Mouse (Mus musculus) thymus, postnatal 4 days (tissue): Measurements from ENCODE around the gene Nkx2-2.
"Not testable (repeated sequence)": the region's sequence is repeated elsewhere in the genome, so short reads cannot be mapped to it uniquely, and the experiment has no call there.

Experiments
- DNase-seq: peaks from one replicate; pipeline ENCODE4 v3.0.0; 2021

Nkx2-2 gene

DNA sequence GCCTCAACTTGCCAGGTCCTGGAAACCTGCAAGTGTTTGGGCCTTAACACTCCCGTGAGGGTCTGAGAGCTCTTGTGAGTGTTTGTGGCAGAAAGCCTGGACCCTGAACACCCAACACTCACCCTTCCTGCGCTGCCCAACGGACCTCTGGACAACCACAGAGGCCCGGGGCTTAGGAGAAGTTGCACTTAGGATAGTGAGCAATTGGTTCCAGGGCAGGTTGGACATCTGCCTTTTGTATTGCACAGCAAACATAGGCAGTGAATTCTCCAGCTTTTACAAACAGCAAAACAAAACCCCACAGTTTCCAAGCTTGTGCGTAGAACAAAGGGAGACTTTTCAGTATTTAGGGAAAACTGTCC lies 12.8 kb downstream of the Nkx2-2 start:
- no peak for DNase-seq

DNA sequence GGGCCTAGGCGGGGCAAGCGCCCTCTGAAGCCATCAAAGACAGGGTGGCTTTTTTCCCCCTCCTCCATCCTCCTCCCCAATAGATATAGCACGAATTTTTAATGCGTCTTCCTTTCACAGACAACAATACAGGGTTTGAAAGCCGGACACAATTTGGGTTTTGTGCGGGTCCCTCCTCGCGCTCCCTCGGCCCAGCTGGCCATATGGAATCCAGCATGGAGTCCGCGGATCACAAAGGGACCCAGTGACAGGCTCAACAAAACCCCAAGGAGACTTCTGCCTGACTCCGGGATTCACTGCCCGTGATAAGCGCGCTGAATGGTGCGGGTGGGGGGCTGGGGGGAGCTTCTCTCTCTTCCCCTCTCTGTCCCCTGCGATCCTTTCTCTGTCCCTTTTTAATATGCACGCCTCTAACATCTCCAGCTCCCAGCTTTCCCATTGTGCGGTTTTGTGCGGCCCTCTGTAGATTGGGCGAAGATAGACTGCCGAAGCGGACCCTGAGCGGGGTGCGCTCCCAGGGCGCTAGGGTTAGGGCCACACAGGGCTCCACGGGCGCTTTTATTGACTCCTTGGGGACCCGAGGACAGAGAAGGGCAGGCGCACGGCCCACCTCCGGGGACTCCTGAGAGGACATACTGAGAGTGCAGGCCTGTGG lies 13.3 kb downstream of the Nkx2-2 start:
- no peak for DNase-seq

DNA sequence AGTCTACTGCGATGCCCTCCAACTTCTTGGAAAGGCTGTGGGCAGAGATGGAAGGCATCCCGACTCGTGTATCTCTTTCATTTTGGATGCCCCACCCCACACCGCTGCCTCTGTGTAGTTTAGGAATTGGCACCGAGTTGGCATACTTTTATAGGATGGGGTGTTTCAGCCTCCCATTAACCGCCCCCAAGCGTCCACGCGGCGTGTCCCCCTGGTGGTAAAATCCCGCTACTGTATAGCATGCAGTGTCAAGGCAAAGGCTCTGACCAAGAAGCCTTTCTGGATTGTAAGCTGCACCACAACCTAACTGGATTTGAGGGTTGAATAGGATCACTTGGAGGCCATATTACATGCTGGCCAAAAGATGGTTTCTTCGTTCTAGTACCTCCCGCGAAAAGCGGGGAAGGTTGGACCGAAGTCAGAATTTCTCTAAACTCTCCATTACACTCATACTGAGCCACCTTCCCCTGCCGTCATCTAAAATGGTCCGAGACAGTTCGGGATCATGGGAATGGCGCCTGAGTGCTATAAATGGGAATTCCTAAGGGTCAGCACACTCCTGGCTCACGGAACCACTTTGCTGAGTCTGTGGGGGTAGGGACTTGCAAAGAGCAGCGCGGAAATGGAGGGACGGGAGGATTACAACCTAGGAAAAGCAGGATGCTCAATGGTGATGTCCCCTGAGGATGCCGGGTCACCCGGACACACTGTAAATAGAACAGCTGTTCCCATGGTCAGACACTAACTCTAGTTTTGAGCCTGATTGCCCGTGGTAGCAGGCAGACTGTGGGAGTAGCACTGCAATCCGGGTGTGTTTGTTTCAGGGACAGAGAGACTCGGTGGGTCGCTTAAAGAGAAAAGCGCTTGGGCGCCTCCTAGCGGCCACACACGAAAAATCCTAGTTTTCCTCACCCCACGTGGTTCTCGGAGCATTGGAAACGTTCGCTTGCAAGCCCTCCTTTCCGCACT lies 15.7 kb downstream of the Nkx2-2 start:
- peak; percentile 87 for DNase-seq

DNA sequence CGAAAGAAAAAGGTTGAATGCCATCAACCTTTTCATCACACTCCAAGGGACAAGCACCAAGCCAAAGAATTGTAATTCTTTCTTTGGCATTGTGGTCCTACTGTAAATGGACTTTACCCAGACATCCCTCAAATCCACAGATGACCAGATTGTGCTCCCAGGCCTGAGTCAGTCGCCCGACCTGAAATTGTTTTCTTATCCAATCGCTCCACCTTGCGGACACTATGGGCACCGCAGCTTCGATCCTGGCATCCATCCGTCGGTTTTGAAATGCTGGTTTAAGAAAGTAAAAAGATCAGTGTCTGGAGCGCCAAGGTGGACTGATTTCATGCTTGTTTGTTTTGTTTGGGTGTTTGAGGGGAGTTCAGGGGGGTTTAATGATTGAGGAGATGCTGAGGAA lies 16.4 kb downstream of the Nkx2-2 start:
- peak; percentile 87 for DNase-seq

DNA sequence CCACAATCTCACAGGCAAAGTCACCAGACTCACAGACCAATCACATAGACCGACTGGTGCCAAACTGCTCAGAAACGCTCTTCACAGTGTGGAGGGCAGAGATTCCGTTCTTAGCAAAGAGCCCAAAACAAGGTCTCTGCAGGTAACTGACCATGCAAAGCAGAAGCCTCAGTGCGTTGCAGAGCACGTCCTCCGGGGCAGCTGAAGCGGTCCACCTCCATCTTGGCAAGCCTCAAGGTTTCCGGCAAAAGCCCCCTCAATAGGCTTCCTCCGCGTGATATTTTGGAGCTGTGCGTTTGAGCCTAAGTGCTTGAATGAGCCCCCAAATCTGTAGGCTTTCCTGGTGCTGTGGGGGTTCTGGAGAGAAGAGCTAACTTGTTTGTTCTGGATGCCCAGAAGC lies 18.7 kb downstream of the Nkx2-2 start:
- no peak for DNase-seq

DNA sequence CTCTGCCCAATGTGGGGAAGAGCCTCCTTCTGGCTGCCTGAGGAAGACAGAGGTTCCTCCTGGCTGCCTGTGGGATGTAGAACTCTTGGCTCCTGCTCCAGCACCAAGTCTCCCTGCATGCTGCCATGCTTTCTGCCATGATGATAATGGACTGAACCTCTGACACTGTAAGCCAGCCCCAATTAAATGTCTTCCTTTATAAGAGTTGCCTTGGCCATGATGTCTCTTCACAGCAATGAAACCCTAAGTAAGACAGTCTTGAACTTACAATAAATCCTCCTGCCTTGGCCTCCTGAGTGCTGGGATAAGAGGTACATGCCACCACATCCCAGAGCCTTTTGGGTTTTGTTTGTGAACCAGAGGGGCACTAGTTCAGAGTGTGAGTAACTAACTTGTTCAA lies 20.3 kb downstream of the Nkx2-2 start:
- no peak for DNase-seq

DNA sequence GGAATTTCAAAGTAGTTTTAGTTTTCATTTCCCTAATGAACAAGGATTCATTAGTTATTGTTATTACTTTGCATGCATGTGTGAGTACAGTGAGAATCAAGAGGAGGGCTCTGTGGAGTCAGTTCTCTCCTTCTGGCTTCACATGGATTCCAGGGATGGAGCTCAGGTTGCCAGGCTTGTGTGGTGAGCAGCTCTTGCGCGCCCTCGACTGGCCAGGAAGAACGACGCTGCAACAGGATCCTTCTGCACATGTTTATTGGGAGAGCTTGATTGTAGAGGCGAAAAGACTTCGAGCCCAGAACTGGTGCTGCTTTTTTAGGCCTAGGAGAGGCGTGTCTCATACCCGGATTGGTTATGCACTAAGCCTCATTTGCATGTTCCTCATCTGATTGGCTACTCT lies 23.5 kb downstream of the Nkx2-2 start:
- not testable (repeated sequence) for DNase-seq

DNA sequence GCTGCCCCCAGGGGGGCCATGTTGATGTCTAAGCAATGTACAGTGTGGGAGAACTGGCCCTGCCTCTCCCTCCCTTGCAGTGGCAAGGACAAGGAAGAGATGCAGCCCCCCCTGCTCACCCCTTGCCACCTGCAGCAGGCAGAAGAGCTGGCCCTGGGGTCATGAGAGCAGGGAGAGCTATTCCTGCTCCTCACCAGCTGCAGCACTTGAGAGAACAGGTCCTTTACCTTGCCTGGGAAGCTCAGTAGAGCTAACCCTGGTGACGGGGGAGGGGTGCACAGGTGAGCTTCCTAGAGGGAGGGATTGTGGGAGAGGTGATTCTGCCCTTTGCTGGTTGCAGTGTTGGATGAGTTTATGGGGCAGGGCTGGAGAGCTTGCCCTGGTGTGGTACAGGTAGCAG lies 28.2 kb downstream of the Nkx2-2 start:
- no peak for DNase-seq

DNA sequence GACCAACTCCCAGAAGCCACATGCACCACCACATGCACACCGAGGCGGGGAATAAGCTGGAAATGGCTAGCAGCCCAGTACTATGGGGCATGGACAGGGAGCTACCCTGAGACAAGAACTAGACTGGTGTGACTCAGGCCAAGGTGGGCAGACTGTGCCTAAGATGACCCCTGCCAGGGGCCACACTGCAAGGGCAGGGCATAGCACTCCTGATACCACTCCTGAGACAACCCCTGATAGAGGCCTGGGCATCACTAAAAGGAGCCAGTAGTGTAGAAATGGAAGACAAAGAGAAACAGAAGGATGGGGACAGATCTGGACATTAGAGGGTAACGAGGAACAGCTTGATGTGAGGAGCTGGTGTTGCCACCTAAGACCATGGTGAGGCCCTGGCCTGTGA lies 28.7 kb downstream of the Nkx2-2 start:
- no peak for DNase-seq

DNA sequence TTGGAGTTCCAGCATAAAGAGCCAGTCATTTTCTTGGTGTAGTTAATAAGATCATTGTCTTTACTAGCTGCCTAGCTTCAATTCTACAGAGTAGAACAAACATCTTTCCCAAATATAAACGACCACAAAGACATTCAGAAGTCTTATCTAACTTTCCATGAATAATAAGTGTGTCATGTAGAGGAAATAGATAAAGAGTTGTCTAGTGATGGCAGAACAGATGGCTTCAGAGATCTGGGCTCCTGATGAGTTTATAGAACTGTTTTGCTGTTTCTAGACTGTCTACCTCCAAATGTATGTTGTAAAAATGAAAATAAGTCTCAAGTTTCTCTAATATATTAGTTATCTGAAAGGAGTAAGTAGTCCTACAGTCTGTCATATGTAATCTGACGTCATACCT lies 41.5 kb downstream of the Nkx2-2 start:
- no peak for DNase-seq
